Mouse (Mus musculus): Measurements from ENCODE around the gene Cdc42ep1.

GRCm38 (mm10) chr15:78895741-78896140 is 53.3 kb downstream of the Cdc42ep1 start:
- TF ChIP-seq CTCF (IDR thresholded peaks at IDR 0.05; ENCODE audit: low read depth) (no peak), EP300 (IDR thresholded peaks at IDR 0.05; ENCODE audit: low read depth) (no peak)
